Mouse (Mus musculus) cerebellum, adult 8-10 months (tissue): ENCODE measurements at regions not wholly inside any gene's neighbourhood (a gene's known extent, or its start where the extent isn't known, plus 50 kb on each side); places are given as distances from the start of the nearest gene placed in this dataset.
"Not testable (repeated sequence)": the region's sequence is repeated elsewhere in the genome, so short reads cannot be mapped to it uniquely, and the experiment has no call there.

Experiments
- DNase-seq: peaks from one replicate; pipeline ENCODE4 v3.0.0; 2022

GRCm38 (mm10) chr7:36218386-36218785 is 415.6 kb upstream of the Zfp507 start:
- DNase-seq = no peak

DNA sequence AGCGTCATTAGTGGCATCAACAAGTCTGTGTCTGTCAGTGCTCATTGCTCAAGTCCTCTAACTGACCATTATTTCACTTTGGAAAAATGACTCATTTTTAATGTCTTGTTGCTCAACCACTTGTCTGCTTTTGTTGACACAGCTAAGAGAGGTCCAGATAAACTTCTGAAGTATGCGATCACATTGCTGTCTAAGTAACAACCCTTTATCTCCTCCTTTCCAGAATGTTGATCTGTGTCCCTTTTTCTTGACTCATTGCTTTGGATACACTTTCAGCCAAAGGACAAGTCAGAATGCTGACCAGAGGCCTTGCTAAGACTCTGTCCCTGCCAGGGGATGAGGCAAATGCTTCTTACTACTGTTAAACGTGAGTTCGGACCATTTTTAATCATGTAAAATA is 407.2 kb upstream of the Zfp507 start:
- no peak for DNase-seq

DNA sequence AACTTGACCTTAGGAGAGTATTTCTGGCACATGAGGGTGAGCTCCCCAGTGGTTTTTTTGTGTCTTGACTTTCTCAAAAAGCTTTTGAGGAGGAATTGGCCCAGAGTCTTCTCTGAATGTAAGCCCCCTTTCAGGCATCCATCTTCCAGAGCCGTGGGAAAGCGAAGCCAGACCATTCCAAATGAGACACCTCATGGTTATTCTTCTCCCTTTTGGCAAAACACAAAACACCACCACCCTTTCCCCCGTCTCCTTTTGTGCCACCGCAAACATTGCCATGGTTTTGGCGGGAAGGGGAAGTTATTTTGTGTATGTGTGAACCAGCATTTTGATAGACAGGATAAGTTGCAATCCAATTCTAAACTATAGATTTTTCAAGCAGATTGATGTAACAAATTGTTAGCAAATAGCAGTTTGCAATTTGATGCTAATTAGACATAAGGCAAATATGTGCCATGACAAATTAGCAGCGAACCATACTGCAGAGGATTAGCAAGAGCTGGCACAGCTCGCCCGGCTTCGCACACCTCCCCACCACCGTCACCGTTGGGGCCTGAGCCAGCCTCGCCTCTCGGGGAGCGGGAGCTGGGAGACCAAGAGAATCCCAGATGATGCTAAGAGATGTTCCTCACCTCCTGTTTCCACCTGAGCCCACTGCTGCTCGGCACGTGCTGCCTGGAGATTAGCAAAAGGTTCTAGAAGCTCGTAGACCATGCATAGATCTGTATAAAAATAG is 404.9 kb upstream of the Zfp507 start:
- no peak for DNase-seq

GRCm38 (mm10) chr7:36198091-36198700 is 395.4 kb upstream of the Zfp507 start:
- DNase-seq = no peak

DNA sequence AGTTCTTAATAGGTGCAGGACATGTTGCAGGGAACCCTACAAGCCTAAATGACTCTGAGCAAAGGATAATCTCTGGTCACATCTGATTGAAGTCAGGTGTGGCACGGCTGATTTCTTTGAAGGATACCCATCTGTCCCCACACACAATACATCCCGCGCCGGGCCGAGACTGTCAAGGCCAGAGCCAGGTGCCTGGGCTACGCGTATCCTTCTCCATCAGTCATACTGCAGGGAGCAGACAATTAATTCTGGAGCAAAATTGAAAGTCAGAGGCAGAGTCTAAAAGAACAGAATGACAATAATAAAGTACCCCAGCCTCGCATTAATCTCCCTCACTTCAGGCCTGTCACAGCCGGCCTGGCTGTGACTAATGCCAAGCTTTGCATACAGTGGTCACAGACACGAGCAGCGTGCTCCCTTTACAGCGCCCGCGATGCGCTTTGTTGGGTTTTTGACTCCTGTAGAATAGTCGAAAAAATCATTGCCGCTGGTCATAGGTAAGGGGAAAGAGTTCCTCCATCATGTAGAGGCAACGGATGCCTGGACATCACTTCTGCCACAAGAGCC is 393.4 kb upstream of the Zfp507 start:
- no peak for DNase-seq

DNA sequence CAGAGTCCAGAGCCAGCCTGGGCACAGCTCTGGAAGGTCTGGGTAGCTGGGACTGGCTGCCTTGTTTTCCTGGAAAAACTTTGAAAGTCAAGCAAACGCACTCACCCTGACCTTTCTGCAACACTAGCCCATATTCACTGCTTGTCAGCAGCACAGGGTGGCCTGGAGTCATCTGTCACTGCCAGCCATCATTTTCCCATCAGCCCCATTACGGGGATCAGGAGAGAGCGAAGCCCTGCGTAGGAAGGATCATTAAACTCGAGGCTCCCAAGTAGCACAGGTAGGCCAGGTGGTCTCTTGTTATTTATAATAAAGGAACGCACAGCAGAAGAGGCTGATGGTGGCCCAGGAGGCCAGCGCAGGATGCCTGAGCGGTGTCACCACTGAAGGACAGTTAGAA is 389.8 kb upstream of the Zfp507 start:
- DNase-seq = no peak

GRCm38 (mm10) chr7:36177947-36178346 is 375.1 kb upstream of the Zfp507 start:
- no peak for DNase-seq

- DNase-seq = no peak
Observed at GRCm38 (mm10) chr7:36175296-36175695, 372.5 kb upstream of the Zfp507 start.

DNA sequence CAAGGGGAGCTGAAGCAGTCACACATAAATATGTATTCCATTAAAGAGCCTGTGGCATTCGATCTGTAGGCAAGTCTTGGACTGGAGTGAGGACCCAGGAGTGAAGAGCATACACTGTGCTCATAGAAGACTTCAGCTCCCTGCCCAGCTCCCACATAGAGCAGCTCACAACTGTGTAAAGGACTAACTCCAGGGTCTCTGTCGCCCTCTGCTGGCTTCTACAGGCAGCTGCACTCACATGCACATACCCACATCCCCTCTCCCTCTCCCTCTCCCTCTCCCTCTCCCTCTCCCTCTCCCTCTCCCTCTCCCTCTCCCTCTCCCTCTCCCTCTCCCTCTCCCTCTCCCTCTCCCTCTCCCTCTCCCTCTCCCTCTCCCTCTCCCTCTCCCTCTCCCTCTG is 369.7 kb upstream of the Zfp507 start:
- DNase-seq = not testable (repeated sequence)

- no peak for DNase-seq
Observed at GRCm38 (mm10) chr7:36157270-36157945, 354.6 kb upstream of the Zfp507 start.

- no peak for DNase-seq
Observed at GRCm38 (mm10) chr7:36156595-36156994, 353.8 kb upstream of the Zfp507 start.

DNA sequence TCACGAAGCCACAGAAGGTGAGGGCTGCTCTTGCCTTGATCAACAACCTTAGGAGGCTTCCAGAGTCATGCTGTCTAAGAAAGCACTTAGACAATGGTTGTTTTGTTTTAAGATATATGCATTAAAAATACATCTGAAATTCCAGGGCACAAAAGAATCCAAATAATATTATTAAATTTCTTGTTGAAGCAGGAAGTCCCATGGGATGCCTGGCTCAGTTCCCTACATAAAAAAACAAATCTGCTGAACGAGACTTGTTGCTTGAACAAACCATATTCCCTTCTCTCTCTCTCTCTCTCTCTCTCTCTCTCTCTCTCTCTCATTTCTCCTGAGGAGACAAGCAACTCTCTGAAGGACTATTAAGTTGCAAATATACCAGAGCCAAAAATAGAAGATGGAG is 352.8 kb upstream of the Zfp507 start:
- DNase-seq = no peak

DNA sequence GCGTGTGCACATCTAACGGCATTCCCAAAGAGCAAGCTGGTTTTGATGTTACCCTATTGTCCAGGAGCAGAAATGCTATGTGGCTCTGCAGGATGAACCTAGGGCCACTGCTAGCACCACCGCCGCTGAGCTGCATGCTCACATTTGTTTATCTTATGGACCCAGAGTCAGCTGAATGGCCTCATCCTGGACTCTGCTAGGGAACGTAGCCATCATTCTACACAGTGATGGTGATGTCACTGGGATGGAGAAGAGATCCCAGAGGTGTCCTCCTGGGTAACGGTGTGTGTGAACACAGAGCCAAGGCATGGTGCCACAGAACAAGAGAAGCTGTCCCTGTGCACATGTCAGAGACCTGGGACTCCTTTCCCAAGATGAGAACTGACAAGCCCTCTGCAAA is 352.4 kb upstream of the Zfp507 start:
- no peak for DNase-seq

- DNase-seq = no peak
Observed at GRCm38 (mm10) chr7:36150871-36151560, 348.2 kb upstream of the Zfp507 start.

- DNase-seq = no peak
Observed at GRCm38 (mm10) chr7:36136571-36136970, 333.8 kb upstream of the Zfp507 start.

DNA sequence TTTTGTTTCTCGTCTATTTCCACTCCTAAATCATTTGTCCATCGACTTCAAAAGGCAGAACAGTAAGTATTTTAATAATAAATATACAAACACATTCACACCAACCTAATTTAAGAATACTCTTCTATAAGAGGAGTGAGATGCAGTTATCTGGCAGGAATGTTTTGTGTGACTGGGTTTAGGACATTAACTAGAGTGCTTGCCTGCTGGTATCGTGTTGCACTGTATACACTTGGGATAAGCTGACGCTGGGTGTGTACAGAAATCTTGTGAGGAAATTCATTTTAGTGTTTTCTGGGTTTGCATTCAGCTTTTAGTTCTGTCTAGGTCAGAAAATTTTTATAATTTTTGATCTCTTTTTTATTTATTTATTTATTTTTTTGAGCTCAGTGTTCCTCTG is 331.8 kb upstream of the Zfp507 start:
- DNase-seq = no peak

- DNase-seq = no peak
Observed at GRCm38 (mm10) chr7:36133658-36134143, 330.9 kb upstream of the Zfp507 start.

DNA sequence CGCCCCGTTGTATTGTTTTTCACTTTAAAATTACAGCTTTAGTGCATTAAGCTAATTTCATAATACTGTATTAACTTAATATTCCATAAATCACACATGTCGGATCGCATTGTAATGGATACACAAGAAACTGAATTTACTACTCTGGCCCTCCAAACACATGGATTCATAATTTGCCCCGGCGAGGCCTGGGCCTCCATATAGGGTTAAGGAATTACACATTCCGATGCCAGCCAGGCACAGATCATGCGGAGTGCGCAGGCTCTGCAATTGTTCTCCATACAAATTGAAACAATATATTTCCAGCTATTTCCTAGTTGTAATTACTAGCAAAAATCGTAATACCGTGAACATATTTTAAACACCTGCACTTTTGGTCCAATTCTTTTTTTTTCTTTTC is 330.2 kb upstream of the Zfp507 start:
- DNase-seq = no peak

GRCm38 (mm10) chr7:36132569-36132968 is 329.8 kb upstream of the Zfp507 start:
- DNase-seq = no peak

DNA sequence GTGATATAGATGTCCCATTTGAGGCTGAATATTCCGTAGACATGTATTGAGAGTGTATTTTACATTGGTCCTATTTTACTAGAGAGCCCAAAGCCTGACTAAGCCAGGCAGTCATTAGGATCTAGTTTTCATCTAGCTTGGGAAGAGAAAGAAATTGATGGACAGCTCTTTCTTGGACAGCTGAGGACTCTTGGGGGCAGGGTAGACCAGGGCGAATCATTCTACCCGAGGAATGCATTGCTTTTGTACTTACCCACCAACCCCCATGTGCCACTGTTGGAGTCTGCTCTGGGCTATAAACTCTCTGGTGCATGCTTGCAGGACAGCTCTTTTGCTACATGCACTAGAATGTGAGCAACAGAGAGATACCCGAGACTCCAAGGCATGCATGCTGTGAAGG is 294.3 kb upstream of the Zfp507 start:
- DNase-seq = no peak

- no peak for DNase-seq
Observed at GRCm38 (mm10) chr7:36095258-36096130, 292.7 kb upstream of the Zfp507 start.

- no peak for DNase-seq
Observed at GRCm38 (mm10) chr7:36091132-36091531, 288.3 kb upstream of the Zfp507 start.
